Mouse (Mus musculus): ENCODE measurements around the gene Gal3st4. TPM values are rescaled to one million over a fixed set of nuclear protein-coding genes. Genes with fewer than 3 reads are reported as not detected.

The Gal3st4 gene
- polyA plus RNA-seq, 1 experiment from 2014 or later, result 2.2 TPM

DNA sequence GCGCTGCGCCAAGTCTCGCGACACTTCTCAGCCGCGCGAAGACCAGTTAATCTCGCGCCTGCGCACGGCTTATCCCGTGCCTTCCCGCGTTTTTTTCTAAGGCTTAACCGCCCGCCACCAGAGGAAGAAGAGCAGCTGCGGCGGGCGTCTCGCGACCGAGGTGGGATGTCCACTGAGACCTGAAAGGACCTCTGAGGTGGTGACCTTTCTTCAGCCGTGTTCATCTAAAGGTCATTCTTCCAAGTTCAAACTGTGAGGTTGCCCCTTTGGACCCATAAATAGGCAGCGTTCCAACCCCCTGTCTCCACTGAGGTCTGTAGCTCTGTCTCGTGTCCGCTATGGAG is 7.8 kb upstream of the Gal3st4 start:
- Histone ChIP-seq H3K4me1 (ENCODE audit: control insufficient read depth, insufficient read depth, low read length) (peaks cover 35% of the 10 kb centered on the region), H3K4me3 (ENCODE audit: low read depth, low read length) (peak overlapping the region; percentile 71), H3K4me2 (ENCODE audit: low read depth, low read length) (peak overlapping the region; percentile 29), H3K27ac (ENCODE audit: low read depth, low read length) (peak overlapping the region; percentile 18; the same call in 1 of the 2 replicates), H3K9ac (replicated peaks; ENCODE audit: low read depth, low read length) (no peak overlapping the region), H3K36me3 (ENCODE audit: control insufficient read depth, insufficient read depth, low read length) (peaks cover 4% of the 10 kb centered on the region; the same call in 1 of the 2 replicates), H3K27me3 (ENCODE audit: control insufficient read depth, insufficient read depth, low read length) (no peaks in the 10 kb centered on the region), H3K9me3 (ENCODE audit: control insufficient read depth, low read length) (no peaks in the 10 kb centered on the region)
- ATAC-seq (ENCODE audit: low read depth), result no peak
- 23% methylated on average over 26 of the region's 26 CpGs for WGBS

DNA sequence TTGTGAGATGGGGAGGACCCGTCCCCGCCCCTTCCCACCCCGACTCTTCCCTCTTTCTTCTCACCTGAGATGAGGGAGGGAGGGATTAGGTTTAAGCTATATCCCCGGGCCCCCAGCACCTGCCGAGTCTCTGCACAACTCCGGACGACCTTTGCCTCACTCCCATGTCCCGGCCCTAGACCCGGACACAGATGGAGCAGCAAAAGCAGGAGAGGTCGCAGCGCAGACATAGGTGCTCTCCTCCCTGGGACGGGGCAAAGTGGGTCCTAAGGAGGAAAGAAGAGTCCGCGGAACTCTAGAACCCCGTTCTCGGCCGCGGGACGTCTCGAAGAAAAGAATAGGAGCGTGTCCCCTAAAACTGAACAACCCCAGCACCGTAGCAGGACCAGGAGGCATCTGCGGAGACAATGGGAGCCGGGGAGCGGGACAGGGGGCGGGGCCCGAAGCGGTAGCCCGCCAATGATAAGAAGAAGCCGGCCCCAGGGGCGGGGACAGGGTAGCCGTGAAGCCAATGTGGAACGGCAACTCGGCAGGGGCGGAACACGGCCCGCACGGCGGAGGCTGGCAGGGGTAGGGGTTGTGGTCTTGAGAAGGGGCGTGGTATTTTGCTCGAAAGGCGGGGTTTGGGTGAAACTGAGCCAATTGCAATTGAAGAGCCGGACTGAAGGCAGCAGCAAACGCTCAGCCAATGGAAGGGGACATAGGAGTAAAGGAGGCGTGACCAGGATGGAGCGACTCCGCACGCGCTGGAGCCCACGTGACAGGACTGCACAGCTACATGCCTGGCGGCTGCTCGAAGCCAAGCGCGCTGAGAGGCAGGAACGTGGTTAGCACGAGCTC is 7.2 kb upstream of the Gal3st4 start, which contains the start of the genes Gm43720, Gpc2 and Stag3:
Gene Gm43720, minus strand, starts transcription at position 374 of the 840 bp plus-strand sequence.
Gene Gpc2, minus strand, starts transcription at position 421 of the 840 bp plus-strand sequence.
Gene Stag3, plus strand, starts transcription at position 656 of the 840 bp plus-strand sequence.
- no peaks in the 10 kb centered on the region for H3K27me3 ChIP-seq (ENCODE audit: control insufficient read depth, insufficient read depth, low read length)
- peak; percentile 98 for ATAC-seq (ENCODE audit: low read depth)
- WGBS, result under 1% methylated on average over 56 of the region's 56 CpGs
- H3K4me3 ChIP-seq (ENCODE audit: low read depth, low read length), result peak within 1 kb of the TSS; percentile 71
- peaks cover 4% of the 10 kb centered on the region; the same call in 1 of the 2 replicates for H3K36me3 ChIP-seq (ENCODE audit: control insufficient read depth, insufficient read depth, low read length)
- no peaks in the 10 kb centered on the region for H3K9me3 ChIP-seq (ENCODE audit: control insufficient read depth, low read length)
- H3K9ac ChIP-seq (replicated peaks; ENCODE audit: low read depth, low read length), result peak within 1 kb of the TSS; percentile 79
- H3K4me1 ChIP-seq (ENCODE audit: control insufficient read depth, insufficient read depth, low read length), result peaks cover 41% of the 10 kb centered on the region
- peak within 1 kb of the TSS; percentile 62 for H3K4me2 ChIP-seq (ENCODE audit: low read depth, low read length)
- H3K27ac ChIP-seq (ENCODE audit: low read depth, low read length), result peak within 1 kb of the TSS; percentile 71

DNA sequence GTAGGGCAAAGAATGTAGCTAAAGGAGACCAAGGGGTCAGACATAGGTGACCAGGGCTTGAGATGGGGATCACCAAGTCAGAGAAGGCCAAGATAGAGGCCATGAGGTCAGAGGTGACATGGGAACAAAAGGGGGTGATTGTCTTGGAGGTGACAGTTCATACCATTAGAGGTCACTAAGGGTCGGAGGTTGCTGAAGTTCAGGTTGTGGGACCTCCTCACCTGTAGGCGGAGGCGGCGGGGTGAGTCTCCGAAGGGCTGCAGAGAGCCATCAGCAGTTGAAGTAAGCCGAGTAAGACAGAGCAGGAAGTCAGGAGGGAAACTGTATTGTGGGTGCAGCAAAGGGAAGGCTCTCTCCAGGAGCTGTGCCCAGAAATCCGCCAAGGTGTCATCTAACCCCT is 5.4 kb upstream of the Gal3st4 start:
- Histone ChIP-seq H3K4me2 (ENCODE audit: low read depth, low read length) (peak overlapping the region; percentile 62), H3K36me3 (ENCODE audit: control insufficient read depth, insufficient read depth, low read length) (peaks cover 4% of the 10 kb centered on the region; the same call in 1 of the 2 replicates), H3K4me1 (ENCODE audit: control insufficient read depth, insufficient read depth, low read length) (peaks cover 42% of the 10 kb centered on the region), H3K4me3 (ENCODE audit: low read depth, low read length) (peak overlapping the region; percentile 71; the same call in 1 of the 2 replicates), H3K9me3 (ENCODE audit: control insufficient read depth, low read length) (no peaks in the 10 kb centered on the region), H3K27me3 (ENCODE audit: control insufficient read depth, insufficient read depth, low read length) (no peaks in the 10 kb centered on the region), H3K27ac (ENCODE audit: low read depth, low read length) (no peak overlapping the region), H3K9ac (replicated peaks; ENCODE audit: low read depth, low read length) (no peak overlapping the region)
- 90% methylated on average over 7 of the region's 7 CpGs for WGBS
- ATAC-seq (ENCODE audit: low read depth), result no peak

DNA sequence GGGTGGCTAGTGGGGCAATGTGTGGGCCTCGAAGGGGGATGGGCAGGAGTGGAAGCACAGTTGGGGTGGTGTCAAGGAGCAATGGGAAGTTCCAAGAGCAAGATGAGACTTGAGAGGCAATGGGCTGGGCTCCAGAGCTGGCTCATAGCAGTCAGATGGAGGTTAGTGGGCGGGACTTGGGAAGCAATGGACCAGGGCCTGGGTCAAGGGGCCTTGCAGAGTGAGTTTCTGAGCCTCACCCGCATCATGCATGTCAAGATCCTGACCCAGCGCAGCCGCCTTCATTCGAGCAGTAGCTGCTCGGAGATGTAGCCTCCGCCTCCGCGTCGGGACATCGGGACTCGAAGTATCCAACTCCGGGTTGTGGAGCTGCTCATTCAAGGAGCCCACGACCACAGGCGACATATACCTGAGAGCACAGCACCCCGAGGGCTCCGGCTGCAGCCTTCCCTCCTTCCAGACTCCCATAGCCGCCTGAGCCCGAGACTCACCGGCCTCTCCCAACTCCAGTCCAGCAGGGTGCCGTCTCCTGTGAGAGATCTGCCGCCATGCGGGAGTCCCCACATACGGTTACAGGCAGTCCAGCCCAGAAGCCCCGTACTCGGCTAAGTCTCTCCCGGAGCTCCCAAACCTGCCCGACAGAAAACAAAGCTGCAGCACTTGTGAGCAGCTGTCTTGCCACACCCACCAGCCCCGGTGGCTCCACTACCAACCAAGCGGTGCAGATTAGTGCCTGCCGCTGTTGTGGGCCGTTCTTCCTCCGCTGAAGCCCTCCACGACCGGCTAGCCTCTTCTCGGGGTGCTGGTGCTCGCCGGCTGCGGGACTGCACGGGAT is 2.8 kb upstream of the Gal3st4 start:
- no peak overlapping the region for H3K27ac ChIP-seq (ENCODE audit: low read depth, low read length)
- ATAC-seq (ENCODE audit: low read depth), result no peak
- no peaks in the 10 kb centered on the region for H3K9me3 ChIP-seq (ENCODE audit: control insufficient read depth, low read length)
- no peaks in the 10 kb centered on the region for H3K27me3 ChIP-seq (ENCODE audit: control insufficient read depth, insufficient read depth, low read length)
- 10% methylated on average over 41 of the region's 41 CpGs for WGBS
- H3K4me1 ChIP-seq (ENCODE audit: control insufficient read depth, insufficient read depth, low read length), result peaks cover 44% of the 10 kb centered on the region
- H3K4me3 ChIP-seq (ENCODE audit: low read depth, low read length), result peak overlapping the region; percentile 29
- peaks cover 4% of the 10 kb centered on the region; the same call in 1 of the 2 replicates for H3K36me3 ChIP-seq (ENCODE audit: control insufficient read depth, insufficient read depth, low read length)
- peak overlapping the region; percentile 51 for H3K9ac ChIP-seq (replicated peaks; ENCODE audit: low read depth, low read length)
- peak overlapping the region; percentile 70 for H3K4me2 ChIP-seq (ENCODE audit: low read depth, low read length)

DNA sequence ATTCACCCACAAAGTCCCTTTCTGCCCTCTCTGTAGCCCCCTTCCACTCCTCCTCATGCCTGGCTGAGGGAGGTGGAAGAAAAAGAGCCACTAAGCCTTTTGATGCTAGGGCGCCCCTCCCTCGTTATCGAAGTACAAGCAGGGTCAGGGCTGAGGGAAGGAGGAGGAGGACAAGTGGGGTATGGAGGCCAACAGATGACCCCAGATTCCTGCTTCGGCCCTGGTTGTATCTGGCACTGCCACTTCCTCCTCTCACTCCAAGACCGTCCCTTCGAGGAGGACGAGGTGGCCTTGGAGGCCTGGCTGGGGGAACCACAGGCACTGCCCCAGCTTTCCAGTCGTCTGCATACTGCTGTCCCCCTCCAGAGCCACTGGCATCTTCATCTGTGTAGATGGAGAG is 1.5 kb upstream of the Gal3st4 start:
- Histone ChIP-seq H3K9ac (replicated peaks; ENCODE audit: low read depth, low read length) (no peak overlapping the region), H3K4me1 (ENCODE audit: control insufficient read depth, insufficient read depth, low read length) (peaks cover 44% of the 10 kb centered on the region), H3K27me3 (ENCODE audit: control insufficient read depth, insufficient read depth, low read length) (no peaks in the 10 kb centered on the region), H3K27ac (ENCODE audit: low read depth, low read length) (no peak overlapping the region), H3K36me3 (ENCODE audit: control insufficient read depth, insufficient read depth, low read length) (peaks cover 4% of the 10 kb centered on the region; the same call in 1 of the 2 replicates), H3K4me2 (ENCODE audit: low read depth, low read length) (no peak overlapping the region), H3K4me3 (ENCODE audit: low read depth, low read length) (no peak overlapping the region), H3K9me3 (ENCODE audit: control insufficient read depth, low read length) (no peaks in the 10 kb centered on the region)
- ATAC-seq (ENCODE audit: low read depth), result no peak
- 63% methylated on average over 8 of the region's 8 CpGs for WGBS

DNA sequence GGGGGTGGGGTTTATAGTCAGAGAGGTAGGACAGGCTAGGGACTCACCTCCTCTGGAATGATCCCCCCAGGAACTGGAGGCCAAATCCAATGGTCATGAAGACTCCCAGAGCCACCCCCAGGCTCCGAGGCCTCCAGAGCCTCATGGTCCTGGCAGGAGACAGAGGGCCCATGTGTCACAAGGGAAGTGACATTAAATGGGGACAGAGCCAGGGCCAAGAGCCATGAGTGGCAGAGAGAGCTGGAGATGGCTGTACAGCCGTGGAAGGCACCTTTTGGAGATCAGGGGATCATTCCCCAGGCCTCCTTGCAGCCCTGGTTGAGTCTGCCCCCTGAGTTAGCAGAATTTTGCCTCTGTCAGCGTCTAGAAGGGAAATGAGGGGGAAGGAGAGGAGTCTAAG is 1.4 kb downstream of the Gal3st4 start:
- Histone ChIP-seq H3K36me3 (ENCODE audit: control insufficient read depth, insufficient read depth, low read length) (no peaks in the 10 kb centered on the region; the same call in 1 of the 2 replicates), H3K9me3 (ENCODE audit: control insufficient read depth, low read length) (no peaks in the 10 kb centered on the region), H3K4me3 (ENCODE audit: low read depth, low read length) (no peak overlapping the region), H3K27me3 (ENCODE audit: control insufficient read depth, insufficient read depth, low read length) (no peaks in the 10 kb centered on the region), H3K4me1 (ENCODE audit: control insufficient read depth, insufficient read depth, low read length) (peaks cover 16% of the 10 kb centered on the region), H3K9ac (replicated peaks; ENCODE audit: low read depth, low read length) (no peak overlapping the region), H3K27ac (ENCODE audit: low read depth, low read length) (no peak overlapping the region), H3K4me2 (ENCODE audit: low read depth, low read length) (no peak overlapping the region)
- ATAC-seq (ENCODE audit: low read depth), result no peak
- 63% methylated on average over 3 of the region's 3 CpGs for WGBS

DNA sequence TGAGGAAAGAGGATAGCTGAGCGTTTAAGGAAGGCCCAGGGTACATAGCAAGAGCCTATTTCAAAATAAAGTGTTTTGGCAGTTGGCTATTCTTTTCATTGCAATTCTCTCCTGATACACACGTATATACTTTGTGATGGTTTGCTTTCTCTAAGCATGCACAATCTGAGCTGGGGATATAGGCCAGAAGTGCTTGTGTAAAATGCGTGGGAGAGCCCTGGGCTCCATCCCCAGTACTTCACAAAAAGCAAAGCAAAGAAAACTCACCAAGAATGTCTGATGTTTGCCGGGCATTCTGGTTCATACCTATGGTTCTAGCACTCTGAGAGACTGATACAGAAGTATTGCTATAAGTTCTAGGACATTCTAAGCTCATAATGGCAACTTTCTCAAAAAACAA is 3.7 kb downstream of the Gal3st4 start:
- no peak overlapping the region for H3K27ac ChIP-seq (ENCODE audit: low read depth, low read length)
- H3K9ac ChIP-seq (replicated peaks; ENCODE audit: low read depth, low read length), result no peak overlapping the region
- 84% methylated on average over 4 of the region's 4 CpGs for WGBS
- no peaks in the 10 kb centered on the region; the same call in 1 of the 2 replicates for H3K36me3 ChIP-seq (ENCODE audit: control insufficient read depth, insufficient read depth, low read length)
- H3K4me2 ChIP-seq (ENCODE audit: low read depth, low read length), result no peak overlapping the region
- no peak for ATAC-seq (ENCODE audit: low read depth)
- no peak overlapping the region for H3K4me3 ChIP-seq (ENCODE audit: low read depth, low read length)
- no peaks in the 10 kb centered on the region for H3K9me3 ChIP-seq (ENCODE audit: control insufficient read depth, low read length)
- H3K27me3 ChIP-seq (ENCODE audit: control insufficient read depth, insufficient read depth, low read length), result no peaks in the 10 kb centered on the region
- peaks cover 9% of the 10 kb centered on the region for H3K4me1 ChIP-seq (ENCODE audit: control insufficient read depth, insufficient read depth, low read length)

DNA sequence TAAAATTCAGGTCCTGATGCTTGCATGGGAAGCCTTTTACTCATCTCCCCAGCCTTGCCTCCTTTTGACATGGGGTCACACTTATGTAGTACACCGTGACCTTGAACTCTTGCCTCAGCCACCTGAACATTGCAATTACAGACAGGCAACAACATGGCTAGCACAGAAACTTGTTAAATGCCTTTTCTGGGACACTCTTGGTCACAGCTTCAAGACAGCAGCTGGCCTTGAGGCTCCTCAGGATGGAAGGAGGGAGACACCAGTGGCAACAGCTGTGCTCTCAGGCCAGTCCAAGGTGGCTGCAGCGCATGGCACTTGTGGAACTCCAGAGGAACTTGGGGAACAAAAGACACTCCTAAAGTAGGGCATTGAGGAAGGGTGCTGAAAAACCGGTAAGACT is 5.5 kb downstream of the Gal3st4 start:
- Histone ChIP-seq H3K27me3 (ENCODE audit: control insufficient read depth, insufficient read depth, low read length) (no peaks in the 10 kb centered on the region; the same call in 1 of the 2 replicates), H3K27ac (ENCODE audit: low read depth, low read length) (no peak overlapping the region), H3K9ac (replicated peaks; ENCODE audit: low read depth, low read length) (no peak overlapping the region), H3K4me1 (ENCODE audit: control insufficient read depth, insufficient read depth, low read length) (peaks cover 19% of the 10 kb centered on the region), H3K9me3 (ENCODE audit: control insufficient read depth, low read length) (no peaks in the 10 kb centered on the region), H3K4me2 (ENCODE audit: low read depth, low read length) (no peak overlapping the region), H3K36me3 (ENCODE audit: control insufficient read depth, insufficient read depth, low read length) (peaks cover under 1% of the 10 kb centered on the region; the same call in 1 of the 2 replicates), H3K4me3 (ENCODE audit: low read depth, low read length) (no peak overlapping the region)
- ATAC-seq (ENCODE audit: low read depth), result no peak
- 93% methylated on average over 3 of the region's 3 CpGs for WGBS

Data from neural tube, embryonic 14.5 days (tissue).